Mouse (Mus musculus) lung, postnatal 14 days (tissue): ENCODE data around the gene Kdr.

ENCODE experiments used
- DNase-seq: peaks from one replicate; pipeline ENCODE4 v3.0.0; 2021

Kdr gene

DNA sequence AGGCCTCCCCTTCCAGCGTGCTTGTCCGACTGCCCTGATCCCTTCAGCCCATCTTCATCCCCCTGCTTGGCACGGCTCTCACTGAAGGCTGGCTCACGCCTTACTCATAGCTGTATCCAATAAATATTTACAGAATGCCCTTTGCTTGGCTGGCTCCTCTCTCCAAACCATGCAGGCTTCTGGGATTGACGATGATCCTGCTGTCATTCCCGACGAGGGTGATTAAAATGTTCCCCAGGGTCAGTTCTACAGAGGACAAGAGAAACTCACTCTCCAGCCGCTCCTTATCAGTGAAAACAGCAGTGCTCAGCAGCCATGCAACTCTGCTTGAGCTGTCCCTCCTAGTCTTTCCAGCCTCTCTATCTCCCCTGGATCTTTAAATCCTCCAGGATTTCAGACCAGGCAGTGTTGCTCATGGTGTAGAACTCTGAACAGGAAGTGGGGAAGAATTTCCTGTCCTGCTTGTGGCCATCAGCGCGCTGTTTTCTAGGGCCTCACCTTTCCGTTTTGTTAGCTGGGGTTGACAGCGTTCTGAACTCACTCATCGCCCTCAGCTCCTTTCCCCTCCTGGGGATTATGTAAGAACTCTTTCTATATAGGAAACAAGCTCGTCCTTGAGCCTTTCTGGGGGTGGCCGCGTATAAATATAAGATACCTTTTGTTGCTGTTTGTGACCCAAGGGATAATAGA lies 77.9 kb downstream of the Kdr start:
- peak; percentile 59 for DNase-seq

DNA sequence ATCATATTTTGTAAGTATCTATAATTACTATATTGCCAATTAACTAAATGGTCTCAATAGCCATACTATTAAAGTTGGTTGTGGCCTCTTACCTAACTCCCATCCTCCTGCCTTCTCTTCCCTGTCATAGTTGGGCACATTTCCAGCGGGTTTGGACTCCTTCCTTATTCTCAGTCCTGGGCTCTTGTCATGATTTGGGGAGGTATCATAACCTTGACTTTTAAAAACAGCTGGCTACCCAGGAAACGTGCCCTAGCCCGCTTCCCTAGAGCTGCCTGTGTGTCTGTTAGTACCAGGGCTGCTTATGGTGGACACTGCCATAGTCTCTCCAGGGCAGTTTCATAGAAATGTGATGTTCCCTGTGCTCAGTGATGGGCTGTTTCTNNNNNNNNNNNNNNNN lies 82.9 kb downstream of the Kdr start:
- no peak for DNase-seq

DNA sequence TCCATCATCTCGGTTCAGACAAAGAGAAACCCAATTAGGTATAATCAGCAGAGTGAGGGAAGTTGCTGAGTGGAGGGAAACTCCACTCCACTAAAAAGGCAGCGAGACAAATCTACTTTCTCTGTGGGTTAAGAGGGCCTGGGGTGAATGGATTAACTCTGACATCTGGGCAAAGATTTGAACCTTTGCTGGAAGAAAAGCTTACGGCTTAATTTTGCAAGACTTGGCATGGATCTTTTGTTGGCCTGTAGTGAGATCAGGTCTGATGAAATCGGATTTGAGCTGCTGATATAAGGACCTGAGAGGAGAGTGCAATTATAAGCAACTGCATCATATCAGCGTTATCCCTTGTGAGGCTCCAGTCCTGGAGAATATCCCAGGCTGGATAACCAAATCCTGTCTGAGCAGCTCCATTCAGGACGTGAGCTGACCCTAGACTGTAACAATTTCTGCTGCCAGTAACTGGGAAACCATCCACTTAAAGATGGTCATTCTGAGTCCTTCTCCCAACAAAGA lies 85.2 kb downstream of the Kdr start:
- DNase-seq = no peak
